Mouse (Mus musculus): ENCODE results near the gene Olfr1277. TPM values are rescaled to one million over a fixed set of nuclear protein-coding genes. Genes with fewer than 3 reads are reported as not detected.

Olfr1277 gene
- total and polyA plus RNA-seq, 2 experiments from 2014 or later: not detected

- H3K27ac ChIP-seq: no peak within 1 kb of the TSS
- ATAC-seq: no peak
- H3K4me1 ChIP-seq (ENCODE audit: insufficient read depth, low read length): no peaks in the 10 kb centered on the region
- no peaks in the 10 kb centered on the region for H3K27me3 ChIP-seq (ENCODE audit: insufficient read depth, low read length)
- WGBS: 86% methylated on average over 6 of the region's 6 CpGs
- H3K9me3 ChIP-seq (ENCODE audit: low read length): no peaks in the 10 kb centered on the region
- H3K4me2 ChIP-seq (ENCODE audit: low read depth, low read length): no peak within 1 kb of the TSS
- H3K4me3 ChIP-seq (ENCODE audit: low read length): no peak within 1 kb of the TSS
- no peak for TF ChIP-seq CTCF (IDR thresholded peaks at IDR 0.05; ENCODE audit: low read depth)
- H3K36me3 ChIP-seq (ENCODE audit: insufficient read depth, low read length): no peaks in the 10 kb centered on the region
- no peak within 1 kb of the TSS for H3K9ac ChIP-seq (replicated peaks; ENCODE audit: low read length)
- DNase-seq (ENCODE audit: low spot score): no peak
Observed at GRCm38 (mm10) chr2:111229502-111229901, 44.4 kb downstream of the Olfr1277 start, which contains the start of gene 4930430A15Rik. TSS of gene 4930430A15Rik (minus strand) at chr2:111229602.

Other genes with a start within 250 kb of the Olfr1277 start
- gene Gm13941, start 168.1 kb downstream of the Olfr1277 start, total RNA-seq (2014; rRNA removed): not detected in 2 replicates
- not detected in 2 replicates for gene Gm13941, start 168.1 kb downstream of the Olfr1277 start, polyA plus RNA-seq (2015; fragmentation: Nextera tagmentation; extraction: Ambion mirVana)
- not detected in 2 replicates for gene Gm15130, start 121.2 kb downstream of the Olfr1277 start, total RNA-seq (2014; rRNA removed)
- gene Gm15130, start 121.2 kb downstream of the Olfr1277 start, polyA plus RNA-seq (2015; fragmentation: Nextera tagmentation; extraction: Ambion mirVana): not detected in 2 replicates
- gene 4930430A15Rik, start 44.5 kb downstream of the Olfr1277 start, total RNA-seq (2014; rRNA removed): not detected in 2 replicates
- not detected in 2 replicates for gene 4930430A15Rik, start 44.5 kb downstream of the Olfr1277 start, polyA plus RNA-seq (2015; fragmentation: Nextera tagmentation; extraction: Ambion mirVana)
- not detected in 2 replicates for gene Olfr1275, start 38.8 kb downstream of the Olfr1277 start, total RNA-seq (2014; rRNA removed)
- not detected in 2 replicates for gene Olfr1275, start 38.8 kb downstream of the Olfr1277 start, polyA plus RNA-seq (2015; fragmentation: Nextera tagmentation; extraction: Ambion mirVana)
- gene Olfr1276, start 19.6 kb downstream of the Olfr1277 start, total RNA-seq (2014; rRNA removed): not detected in 2 replicates
- not detected in 2 replicates for gene Olfr1276, start 19.6 kb downstream of the Olfr1277 start, polyA plus RNA-seq (2015; fragmentation: Nextera tagmentation; extraction: Ambion mirVana)
- gene Olfr1278, start 16.0 kb upstream of the Olfr1277 start, total RNA-seq (2014; rRNA removed): not detected in 2 replicates
- gene Olfr1278, start 16.0 kb upstream of the Olfr1277 start, polyA plus RNA-seq (2015; fragmentation: Nextera tagmentation; extraction: Ambion mirVana): not detected in 2 replicates
- gene Olfr1279, start 26.5 kb upstream of the Olfr1277 start, total RNA-seq (2014; rRNA removed): not detected in 2 replicates
- gene Olfr1279, start 26.5 kb upstream of the Olfr1277 start, polyA plus RNA-seq (2015; fragmentation: Nextera tagmentation; extraction: Ambion mirVana): not detected in 2 replicates
- gene Olfr1280, start 39.9 kb upstream of the Olfr1277 start, total RNA-seq (2014; rRNA removed): not detected in 2 replicates
- not detected in 2 replicates for gene Olfr1280, start 39.9 kb upstream of the Olfr1277 start, polyA plus RNA-seq (2015; fragmentation: Nextera tagmentation; extraction: Ambion mirVana)
- not detected in 2 replicates for gene Olfr1281, start 52.4 kb upstream of the Olfr1277 start, total RNA-seq (2014; rRNA removed)
- not detected in 2 replicates for gene Olfr1281, start 52.4 kb upstream of the Olfr1277 start, polyA plus RNA-seq (2015; fragmentation: Nextera tagmentation; extraction: Ambion mirVana)
- gene Olfr1282, start 62.0 kb upstream of the Olfr1277 start, total RNA-seq (2014; rRNA removed): not detected in 2 replicates
- gene Olfr1282, start 62.0 kb upstream of the Olfr1277 start, polyA plus RNA-seq (2015; fragmentation: Nextera tagmentation; extraction: Ambion mirVana): not detected in 2 replicates
- not detected in 2 replicates for gene Olfr1283, start 92.7 kb upstream of the Olfr1277 start, total RNA-seq (2014; rRNA removed)
- gene Olfr1283, start 92.7 kb upstream of the Olfr1277 start, polyA plus RNA-seq (2015; fragmentation: Nextera tagmentation; extraction: Ambion mirVana): not detected in 2 replicates
- gene Olfr1284, start 101.4 kb upstream of the Olfr1277 start, total RNA-seq (2014; rRNA removed): not detected in 2 replicates
- not detected in 2 replicates for gene Olfr1284, start 101.4 kb upstream of the Olfr1277 start, polyA plus RNA-seq (2015; fragmentation: Nextera tagmentation; extraction: Ambion mirVana)
- not detected in 2 replicates for gene Olfr1286, start 149.0 kb upstream of the Olfr1277 start, total RNA-seq (2014; rRNA removed)
- gene Olfr1286, start 149.0 kb upstream of the Olfr1277 start, polyA plus RNA-seq (2015; fragmentation: Nextera tagmentation; extraction: Ambion mirVana): not detected in 2 replicates
- not detected in 2 replicates for gene Olfr1287, start 175.0 kb upstream of the Olfr1277 start, total RNA-seq (2014; rRNA removed)
- not detected in 2 replicates for gene Olfr1287, start 175.0 kb upstream of the Olfr1277 start, polyA plus RNA-seq (2015; fragmentation: Nextera tagmentation; extraction: Ambion mirVana)
- not detected in 2 replicates for gene Olfr1288, start 200.0 kb upstream of the Olfr1277 start, total RNA-seq (2014; rRNA removed)
- gene Olfr1288, start 200.0 kb upstream of the Olfr1277 start, polyA plus RNA-seq (2015; fragmentation: Nextera tagmentation; extraction: Ambion mirVana): not detected in 2 replicates
- gene Olfr1289, start 206.7 kb upstream of the Olfr1277 start, total RNA-seq (2014; rRNA removed): not detected in 2 replicates
- gene Olfr1289, start 206.7 kb upstream of the Olfr1277 start, polyA plus RNA-seq (2015; fragmentation: Nextera tagmentation; extraction: Ambion mirVana): not detected in 2 replicates
- not detected in 2 replicates for gene Olfr1290, start 219.7 kb upstream of the Olfr1277 start, total RNA-seq (2014; rRNA removed)
- not detected in 2 replicates for gene Olfr1290, start 219.7 kb upstream of the Olfr1277 start, polyA plus RNA-seq (2015; fragmentation: Nextera tagmentation; extraction: Ambion mirVana)
- not detected in 2 replicates for gene Olfr1291-ps1, start 223.1 kb upstream of the Olfr1277 start, total RNA-seq (2014; rRNA removed)
- not detected in 2 replicates for gene Olfr1291-ps1, start 223.1 kb upstream of the Olfr1277 start, polyA plus RNA-seq (2015; fragmentation: Nextera tagmentation; extraction: Ambion mirVana)